26 mouse cellular contexts compared by ENCODE assay signal in genomic region chr2:78020516-78020915, GRCm38 (mm10).
"Had no signal": no experiment of that assay in that cellular context is flagged by ENCODE, and none has a peak within 500 bp of the region (broad histone marks: within the 10 kb centered on the region; RNA-seq: fewer than 3 reads in every experiment).

No protein-coding gene starts in this region.

- DNase-seq: gastrocnemius, postnatal 14 days; gastrocnemius, postnatal 36 days; heart, adult 11 months; heart, adult 2 months; heart, postnatal 14 days; heart, postnatal 36 days; kidney, adult 11 months; kidney, adult 2 months; kidney, adult 9 months; kidney, postnatal 14 days; kidney, postnatal 36 days; layer of hippocampus, adult 9-11 months; layer of hippocampus, postnatal 36 days; liver had no signal

- ATAC-seq: hindbrain, postnatal 0 days; intestine, embryonic 16.5 days had no signal

- H3K9ac ChIP-seq: heart, embryonic 13.5 days; heart, embryonic 15.5 days; hindbrain, embryonic 13.5 days; hindbrain, embryonic 15.5 days; kidney, embryonic 15.5 days; limb, embryonic 12.5 days had no signal

- H3K4me3 ChIP-seq: heart, adult 2 months; heart, embryonic 13.5 days; heart, embryonic 15.5 days; hindbrain, embryonic 13.5 days; hindbrain, embryonic 15.5 days; kidney, embryonic 15.5 days; limb, embryonic 10.5 days; limb, embryonic 12.5 days had no signal

- H3K9me3 ChIP-seq: heart, embryonic 13.5 days; heart, embryonic 15.5 days; hindbrain, embryonic 13.5 days; hindbrain, embryonic 15.5 days; kidney, embryonic 15.5 days; limb, embryonic 10.5 days; limb, embryonic 12.5 days had no signal

- H3K36me3 ChIP-seq: heart, embryonic 13.5 days; heart, embryonic 15.5 days; hindbrain, embryonic 13.5 days; hindbrain, embryonic 15.5 days; kidney, embryonic 15.5 days; limb, embryonic 10.5 days; limb, embryonic 12.5 days had no signal

- H3K27me3 ChIP-seq: heart, embryonic 13.5 days; heart, embryonic 15.5 days; hindbrain, embryonic 13.5 days; hindbrain, embryonic 15.5 days; kidney, embryonic 15.5 days; limb, embryonic 12.5 days had no signal

- H3K4me2 ChIP-seq: heart, embryonic 11.5 days; heart, embryonic 13.5 days; heart, embryonic 15.5 days; hindbrain, embryonic 13.5 days; hindbrain, embryonic 15.5 days; kidney, embryonic 15.5 days; limb, embryonic 12.5 days; liver, embryonic 11.5 days had no signal

- H3K4me1 ChIP-seq: heart, embryonic 13.5 days; heart, embryonic 15.5 days; hindbrain, embryonic 13.5 days; hindbrain, embryonic 15.5 days; kidney, embryonic 15.5 days; limb, embryonic 10.5 days; limb, embryonic 12.5 days had no signal

- H3K27ac ChIP-seq: heart, adult 2 months; heart, embryonic 13.5 days; heart, embryonic 15.5 days; hindbrain, embryonic 13.5 days; hindbrain, embryonic 15.5 days; hindbrain, postnatal 0 days; kidney, embryonic 15.5 days; kidney, postnatal 0 days; limb, embryonic 10.5 days; limb, embryonic 12.5 days had no signal
